Mouse (Mus musculus): Measurements from ENCODE around the gene Gga1.

Gene Gga1

DNA sequence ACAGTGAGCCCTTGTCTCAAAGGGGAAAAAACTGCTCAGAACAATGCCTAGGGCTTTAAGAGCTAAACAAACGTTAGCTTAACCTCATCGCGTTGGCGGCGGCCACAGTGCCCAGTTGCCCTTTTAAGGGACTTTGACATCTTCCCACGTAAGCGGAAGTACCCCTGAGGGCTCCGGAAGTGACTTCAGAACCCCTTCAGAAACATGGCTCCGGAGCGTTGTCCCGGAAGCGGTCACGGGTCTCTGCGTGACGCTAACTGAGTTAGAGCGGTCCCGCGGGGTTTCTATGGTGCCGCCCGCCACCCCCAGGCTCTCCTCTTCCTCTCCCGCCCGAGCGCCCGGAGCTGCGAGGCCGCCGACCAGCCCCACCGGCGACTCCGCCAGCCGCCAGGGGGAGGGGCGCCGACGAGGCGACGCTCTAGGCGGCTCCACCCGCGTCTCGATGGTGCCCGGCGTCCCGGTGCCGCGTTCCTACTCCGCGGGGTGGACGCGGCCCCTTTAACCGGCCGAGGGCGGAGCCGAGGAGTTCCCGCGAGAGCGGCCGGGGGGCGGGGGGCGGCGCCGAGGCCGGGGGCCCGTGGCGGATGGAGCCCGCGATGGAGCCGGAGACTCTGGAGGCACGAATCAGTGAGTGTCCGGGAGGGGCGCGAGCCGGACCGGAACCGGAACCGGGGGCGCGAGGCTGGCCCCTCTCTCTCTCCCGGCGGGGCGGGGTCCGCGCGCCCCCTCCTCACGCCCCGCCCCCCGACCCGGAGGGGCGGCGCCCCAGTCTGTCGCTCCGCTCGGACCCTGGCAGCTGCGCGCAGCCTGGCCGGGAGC lies at the start of gene Gga1:
Gga1 (plus strand) TSS at position 200 of the 819 bp plus-strand sequence.
- DNase-seq (ENCODE audit: low spot score) = peak; percentile 98

DNA sequence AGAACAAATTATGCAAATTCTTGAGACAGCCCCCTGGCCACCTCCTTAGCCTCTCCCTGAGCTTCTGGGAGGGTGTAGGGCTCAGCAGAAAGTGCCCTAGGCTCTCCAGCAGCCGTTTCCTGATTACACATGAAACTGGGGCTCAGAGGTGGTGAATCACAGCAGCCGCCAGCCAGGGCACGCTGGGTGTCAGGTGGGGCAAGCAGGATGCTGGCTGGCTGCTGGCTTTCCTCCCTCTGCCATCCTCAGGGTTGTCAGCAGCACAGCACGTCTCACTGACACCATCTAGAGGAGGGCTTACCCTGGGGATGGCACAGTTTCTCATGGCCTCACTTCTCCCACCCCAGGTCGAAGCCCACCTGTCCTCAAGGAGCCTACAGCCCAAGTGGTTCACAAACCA lies 48.7 kb upstream of the Gga1 start:
- no peak for DNase-seq (ENCODE audit: low spot score)

DNA sequence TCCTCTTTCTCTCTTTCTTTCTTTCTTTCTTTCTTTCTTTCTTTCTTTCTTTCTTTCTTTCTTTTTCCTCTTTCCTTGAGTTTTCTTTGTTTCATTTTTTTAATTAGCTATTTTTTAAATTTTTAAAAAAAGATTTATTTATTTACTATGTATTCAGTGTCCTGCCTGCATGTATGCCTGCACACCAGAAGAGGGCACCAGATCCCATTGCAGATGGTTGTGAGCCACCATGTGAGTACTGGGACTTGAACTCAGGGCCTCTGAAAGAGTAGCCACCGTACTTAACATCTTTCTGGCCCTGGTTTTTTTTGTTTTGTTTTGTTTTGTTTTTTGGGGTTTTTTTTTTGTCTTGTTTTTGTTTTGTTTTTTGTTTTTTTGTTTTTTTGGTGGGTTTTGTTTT lies 47.4 kb upstream of the Gga1 start:
- no peak for DNase-seq (ENCODE audit: low spot score)

DNA sequence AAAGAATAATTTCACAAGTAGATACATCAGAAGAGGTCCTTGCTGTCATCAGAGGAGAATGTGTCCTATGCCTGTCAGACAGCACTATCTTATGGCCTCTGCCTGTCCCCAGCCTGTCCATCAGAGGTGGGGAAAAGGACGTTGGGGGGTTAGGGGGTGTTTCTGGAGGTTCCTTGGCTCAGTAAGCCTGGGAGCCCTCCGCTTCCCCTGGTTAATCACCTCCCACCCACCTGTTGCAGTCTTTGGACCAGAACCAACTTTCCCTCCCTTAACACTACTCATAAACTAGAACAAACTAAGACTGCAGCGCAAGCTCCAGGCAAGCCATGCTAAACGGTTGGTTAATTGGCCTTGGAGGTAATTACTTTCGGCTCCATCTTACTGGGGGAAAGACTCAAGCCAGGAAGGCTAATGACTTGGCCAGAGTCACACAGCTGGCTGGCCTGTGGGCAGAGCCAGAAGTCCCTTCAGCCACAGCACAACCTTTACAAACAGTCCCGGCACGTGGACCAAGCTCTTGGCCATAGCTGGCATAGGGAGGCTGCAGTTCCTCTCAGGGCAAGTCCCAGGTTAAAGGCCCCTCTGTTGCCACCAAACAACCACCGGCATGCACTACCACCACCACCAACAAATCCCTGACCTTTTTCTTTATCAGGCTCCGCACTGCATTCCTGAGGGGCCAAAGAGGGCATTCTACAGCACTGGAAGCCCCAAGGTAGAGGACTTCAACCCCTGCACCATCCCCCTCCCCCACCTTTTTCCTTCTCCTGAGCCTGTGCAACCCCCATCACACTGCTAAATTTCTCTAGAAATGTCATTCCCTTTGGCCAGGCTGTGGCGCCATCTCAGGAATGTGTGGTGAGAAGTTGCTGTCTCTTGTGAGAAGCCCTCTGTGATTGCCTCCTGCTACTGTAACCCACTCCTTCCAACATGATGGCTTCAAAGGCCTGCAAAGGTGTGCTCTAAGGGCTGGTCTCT lies 46.0 kb upstream of the Gga1 start:
- DNase-seq (ENCODE audit: low spot score) = no peak

DNA sequence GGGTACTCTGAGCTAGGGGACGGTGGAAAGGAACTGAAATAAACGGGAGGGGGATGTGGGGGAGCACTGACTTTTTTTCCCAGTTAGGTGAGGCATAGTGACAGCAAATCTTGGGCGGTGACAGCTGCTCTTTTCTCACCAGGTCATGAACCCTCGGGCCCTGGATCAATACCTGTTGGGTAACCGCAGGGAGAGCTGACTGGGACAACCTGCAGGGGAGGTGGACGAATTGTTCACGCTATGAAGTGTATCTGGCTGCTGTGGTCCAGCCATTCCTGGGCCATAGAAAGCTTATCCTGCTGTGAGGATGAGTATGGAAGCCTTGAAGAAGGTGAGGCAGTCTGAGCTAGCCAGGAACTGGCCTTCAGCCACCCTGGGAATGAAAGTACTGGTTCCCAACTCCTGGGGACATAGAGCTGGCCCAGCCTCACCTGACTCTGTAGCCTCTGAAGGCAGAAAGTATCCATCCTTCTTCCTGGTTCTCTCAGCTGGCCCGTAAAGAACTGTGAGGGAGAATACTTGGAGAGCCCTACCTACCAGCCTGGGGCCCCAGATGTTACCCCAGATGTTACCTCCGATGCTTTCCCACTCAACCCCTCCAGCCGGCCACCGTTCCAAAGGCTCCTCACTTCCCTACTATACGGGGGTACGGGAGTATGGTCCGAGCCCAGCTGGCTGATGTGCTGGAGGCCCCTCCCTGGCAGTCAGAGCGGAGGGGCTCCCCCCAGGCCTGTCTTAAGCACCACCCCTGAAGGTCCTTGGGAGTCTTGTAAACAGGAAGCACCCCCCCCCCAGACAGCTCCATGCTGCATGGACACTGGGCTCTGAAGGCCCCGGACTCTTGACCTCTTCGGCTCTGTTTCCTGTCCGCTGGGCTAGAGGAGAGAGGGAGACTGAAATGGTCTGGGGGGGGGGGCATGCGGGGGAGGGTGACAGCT lies 45.0 kb upstream of the Gga1 start:
- DNase-seq (ENCODE audit: low spot score) = no peak

DNA sequence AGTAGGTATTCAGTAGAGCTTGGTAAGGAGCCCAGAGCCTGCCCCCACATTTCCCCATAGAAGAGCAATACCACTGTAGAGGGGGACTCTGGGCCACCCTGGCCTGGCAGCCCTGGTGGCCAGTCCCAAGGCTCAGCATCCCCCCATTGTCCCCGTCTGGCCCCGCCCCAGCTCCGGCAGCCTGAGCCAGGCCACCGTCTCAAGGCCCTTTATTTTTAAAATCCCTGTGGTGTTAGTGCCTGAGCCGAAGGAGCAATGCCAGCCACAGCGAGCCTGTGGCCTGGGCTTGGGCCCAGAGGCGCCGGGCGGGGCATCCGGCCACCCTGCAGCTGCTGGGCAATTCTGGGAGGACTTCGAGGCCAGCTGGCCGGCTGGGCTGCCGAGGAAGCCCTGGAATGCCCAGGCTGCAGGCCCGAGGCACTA lies 44.3 kb upstream of the Gga1 start:
- peak; percentile 55 for DNase-seq (ENCODE audit: low spot score)

DNA sequence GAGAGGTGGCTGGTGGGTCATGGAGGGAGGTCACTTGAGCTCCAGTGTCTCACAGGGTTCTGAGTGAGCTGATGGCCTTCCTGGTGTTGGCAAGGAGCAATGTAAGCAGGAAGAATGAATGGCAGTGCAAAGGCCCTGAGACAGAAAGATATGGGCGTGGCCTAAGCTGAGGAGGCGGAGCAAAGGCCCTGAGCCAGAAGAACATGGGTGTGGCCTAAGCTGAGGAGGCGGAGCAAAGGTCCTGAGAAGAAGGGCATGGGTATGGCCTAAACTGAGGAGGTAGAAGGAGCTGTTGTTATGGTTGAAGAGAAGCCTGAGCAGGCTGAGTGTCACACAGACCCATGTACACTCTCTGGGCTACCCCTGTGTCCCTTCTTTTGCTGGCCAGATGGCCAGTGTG lies 43.4 kb upstream of the Gga1 start:
- DNase-seq (ENCODE audit: low spot score) = no peak

DNA sequence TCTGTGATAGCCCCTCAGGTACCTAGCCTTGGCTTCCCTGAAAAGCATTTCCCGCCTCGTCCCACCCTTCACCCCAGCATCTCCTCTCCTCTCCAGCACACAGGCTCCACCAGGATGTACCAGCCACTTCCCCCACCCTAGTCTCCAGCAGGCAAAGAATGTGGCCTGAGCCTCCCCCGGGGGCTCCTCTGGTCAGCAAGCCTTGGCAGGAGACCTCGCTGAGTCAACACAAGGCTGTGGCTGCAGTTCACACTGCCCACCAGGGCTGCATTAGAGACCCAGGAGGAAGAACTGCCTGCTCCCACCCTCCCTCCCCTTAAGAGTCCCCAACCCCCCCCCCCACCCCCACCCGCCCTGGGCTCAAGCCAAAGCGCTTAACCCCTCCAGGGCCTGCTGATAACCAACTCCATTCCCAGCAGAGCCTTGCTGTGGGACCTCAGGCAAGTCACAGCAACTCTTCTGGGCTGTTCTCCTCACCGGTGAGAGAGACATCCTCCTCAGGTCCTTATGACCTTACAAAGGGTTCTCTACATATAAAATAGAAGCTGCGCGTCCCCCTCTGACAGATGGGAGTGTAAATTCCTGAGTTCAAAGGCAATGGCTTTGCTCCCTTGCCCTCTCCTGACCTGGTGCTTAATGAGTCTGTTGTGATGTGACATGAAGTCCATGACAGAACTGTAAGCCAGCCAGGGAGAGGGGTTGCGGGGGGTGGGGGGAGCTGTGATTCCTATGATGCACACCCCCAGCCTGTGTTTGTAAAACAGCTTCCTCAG lies 42.6 kb upstream of the Gga1 start:
- no peak for DNase-seq (ENCODE audit: low spot score)

DNA sequence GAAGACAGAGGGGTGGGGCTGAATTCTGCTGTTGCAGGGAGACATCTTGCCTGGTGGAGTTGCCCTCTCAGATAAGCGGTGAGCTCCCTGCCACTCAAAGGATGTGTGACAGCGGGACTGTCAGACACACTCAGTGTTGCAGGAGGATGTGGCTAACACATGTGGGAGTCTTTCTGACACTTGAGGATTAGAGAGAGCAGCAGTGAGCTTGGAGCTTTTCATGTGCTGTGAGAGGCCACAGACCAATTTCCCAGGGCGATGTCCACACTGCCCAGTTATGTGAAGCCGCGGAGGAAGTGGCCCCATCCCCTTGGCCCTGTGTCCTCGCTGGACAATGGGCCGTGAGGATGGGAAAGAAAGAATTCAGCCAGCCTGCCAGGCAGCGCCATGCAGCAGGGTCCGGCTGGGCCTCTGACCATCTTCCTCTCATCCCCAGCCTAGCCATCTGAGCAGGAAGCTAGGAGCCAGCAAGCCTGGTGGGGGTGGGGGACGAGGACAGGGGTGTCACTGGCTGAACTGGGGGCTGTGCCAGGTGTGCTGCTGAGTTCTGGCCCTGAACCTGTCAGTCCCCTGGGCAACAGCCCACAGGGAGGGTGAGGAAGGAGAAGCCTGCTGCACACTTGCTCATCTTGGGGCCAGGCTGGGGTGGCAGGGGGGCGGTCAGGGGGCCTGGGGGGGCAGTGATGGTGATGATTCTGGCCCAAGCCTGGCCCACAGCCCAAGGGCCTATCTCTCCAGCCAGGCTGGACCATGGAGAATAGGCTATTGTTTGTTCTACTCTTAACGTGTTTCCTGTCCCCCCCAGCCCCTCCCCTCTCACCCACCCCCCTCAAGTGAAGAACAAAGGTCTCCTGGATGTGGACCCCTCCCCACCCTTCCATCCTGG lies 41.5 kb upstream of the Gga1 start:
- DNase-seq (ENCODE audit: low spot score) = no peak

DNA sequence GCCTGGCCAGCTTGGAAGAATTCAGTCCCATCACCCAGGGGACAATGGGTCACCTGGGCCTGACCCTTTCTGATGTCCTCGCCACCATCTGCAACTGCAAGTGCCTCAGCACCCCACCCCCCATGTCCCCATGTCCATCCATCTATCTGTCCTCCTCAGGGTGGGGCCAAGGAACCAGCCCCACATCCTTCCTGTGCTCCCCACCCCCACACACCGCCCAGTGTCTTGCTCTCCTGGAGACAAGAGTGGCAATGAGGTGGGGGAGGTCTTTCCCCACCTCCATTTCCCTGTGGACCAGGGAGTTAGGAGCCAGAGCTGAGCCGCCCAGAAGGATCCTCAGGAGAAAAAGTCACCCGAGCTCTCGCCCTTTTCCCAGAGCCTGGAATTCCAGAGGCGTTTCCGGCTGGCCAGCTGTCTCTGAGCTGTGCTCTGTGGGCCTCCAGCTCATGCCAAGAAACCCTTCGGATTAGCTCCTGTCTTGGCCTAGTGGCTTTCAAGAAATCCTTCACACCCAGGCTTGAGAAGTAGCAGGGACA lies 40.8 kb upstream of the Gga1 start:
- no peak for DNase-seq (ENCODE audit: low spot score)

DNA sequence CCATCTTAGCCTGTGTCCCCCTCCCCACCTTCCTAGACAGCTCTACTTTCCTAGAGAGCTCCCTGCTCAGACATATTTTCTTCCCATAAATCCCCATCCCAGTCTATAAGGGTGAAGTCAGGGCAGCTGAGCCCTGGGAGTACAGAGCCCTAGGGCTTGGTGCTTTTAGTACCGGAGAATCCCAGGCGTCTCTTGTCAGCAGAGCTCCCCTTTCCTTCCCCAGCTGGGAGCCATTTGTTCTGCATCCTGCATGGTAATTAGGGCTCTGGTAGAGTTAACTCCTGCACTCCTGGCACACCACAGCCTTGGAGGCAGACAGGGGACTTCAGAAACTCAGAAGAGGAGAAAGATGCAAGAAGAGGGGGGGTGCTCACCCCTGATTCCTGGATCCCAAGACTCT lies 37.2 kb upstream of the Gga1 start:
- no peak for DNase-seq (ENCODE audit: low spot score)

DNA sequence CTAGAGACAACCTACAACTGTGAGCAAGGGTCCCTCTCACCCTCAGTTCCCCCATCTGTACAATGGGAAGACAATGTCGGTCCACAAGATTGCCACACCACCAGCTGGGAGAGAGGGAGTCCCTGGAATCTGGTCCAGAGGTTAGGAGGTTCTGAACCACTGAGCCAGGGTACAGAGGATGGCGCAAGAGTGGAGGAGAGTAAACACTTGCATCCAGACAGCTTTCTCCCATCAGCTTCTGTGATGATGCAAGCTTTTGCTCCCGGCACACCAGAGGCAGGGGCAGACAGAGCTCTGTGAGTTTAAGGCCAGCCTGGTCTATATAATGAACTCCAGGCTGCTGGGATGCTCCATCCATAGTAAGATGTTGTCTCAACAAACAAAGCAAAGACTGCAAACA lies 36.7 kb upstream of the Gga1 start:
- DNase-seq (ENCODE audit: low spot score) = no peak

DNA sequence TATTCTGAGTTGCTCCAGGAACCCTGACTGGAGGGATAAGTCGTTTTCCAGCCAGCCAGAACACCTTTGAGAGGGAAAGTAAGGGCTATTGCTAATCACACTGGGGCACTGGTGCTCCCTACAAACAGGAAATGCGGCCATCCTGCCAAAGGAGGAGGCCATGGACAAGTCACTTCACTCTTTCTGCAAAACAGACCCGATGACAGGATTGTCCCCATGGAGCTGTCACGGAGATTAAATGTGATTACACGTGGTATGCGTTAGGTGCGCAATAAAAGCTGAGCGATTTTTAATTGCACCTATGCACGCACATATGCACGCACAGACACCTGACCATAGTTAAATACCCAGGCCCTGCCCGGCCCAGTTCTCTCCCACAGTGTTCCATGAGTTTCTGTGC lies 36.2 kb upstream of the Gga1 start:
- DNase-seq (ENCODE audit: low spot score) = no peak

DNA sequence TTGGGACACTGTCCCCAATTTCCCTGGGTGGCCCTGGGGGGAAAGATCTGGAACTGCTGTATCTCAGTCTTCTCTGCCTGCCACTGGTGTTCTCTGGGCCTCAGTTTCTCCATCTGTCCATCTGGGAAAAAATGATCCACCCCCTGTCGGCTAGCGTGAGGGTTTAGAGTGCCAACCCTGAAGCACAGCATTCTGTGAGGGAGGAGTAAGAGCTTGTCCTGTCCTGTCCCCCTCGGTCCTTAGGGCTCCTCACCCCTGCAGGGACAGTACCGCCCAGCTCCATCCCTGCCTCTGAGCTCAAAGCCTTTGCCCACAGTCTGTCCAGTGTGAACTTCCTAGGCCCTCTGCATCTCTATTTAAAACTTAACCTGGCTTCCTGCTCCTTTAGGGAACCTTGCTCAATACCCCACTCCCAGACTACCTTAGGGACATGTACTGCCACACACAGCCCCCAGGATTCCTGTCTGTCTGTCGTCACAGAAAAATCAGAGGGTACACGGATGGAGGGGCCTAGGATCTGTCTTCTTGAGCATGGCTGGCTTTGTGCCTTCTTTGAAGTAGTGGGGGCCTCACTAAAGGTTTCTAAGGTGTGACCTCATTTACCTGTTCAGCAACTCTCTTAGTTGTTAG lies 35.7 kb upstream of the Gga1 start:
- no peak for DNase-seq (ENCODE audit: low spot score)

DNA sequence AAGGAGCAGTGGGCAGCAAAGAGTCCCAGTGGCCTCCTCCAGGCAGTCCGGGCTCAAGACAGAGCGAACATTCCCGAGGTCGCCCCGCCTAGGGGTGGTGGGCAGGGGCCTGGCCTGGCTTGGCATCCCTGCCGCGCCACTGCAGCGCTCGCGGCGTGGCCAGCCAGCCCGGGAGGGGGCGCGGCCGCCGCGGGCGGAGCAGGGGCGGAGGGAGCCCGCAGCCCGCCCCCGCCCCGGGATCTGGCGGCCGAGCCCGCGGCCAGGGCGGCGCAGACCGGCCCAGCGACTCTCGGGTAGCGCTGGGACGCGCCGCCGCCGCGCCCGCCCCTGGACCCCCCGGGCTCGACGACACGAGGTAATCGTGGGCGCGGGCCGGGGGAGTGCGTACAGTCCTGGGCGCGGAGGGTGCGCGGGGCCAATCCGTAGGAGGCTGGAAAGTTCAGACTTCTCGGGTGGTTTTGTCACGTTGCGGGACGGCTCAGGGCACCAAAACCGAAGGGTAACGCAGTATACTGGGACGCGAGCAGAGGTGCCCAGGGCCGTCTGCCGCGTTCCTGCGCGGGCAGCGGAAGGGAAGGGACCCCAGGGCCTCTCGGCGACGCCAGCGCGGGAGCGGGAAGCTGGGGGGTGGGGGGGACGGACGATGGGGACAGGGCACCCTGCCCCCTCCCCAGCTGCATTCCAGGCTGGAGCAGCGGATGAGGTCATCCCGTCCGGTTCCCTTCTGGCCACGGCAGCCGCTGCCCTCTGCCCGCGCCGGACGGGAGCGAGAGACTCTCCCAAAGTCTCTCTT lies 34.4 kb upstream of the Gga1 start, which contains the start of gene Cdc42ep1:
Cdc42ep1 (plus strand) TSS at position 254 of the 793 bp plus-strand sequence.
- peak; percentile 53 for DNase-seq (ENCODE audit: low spot score)

DNA sequence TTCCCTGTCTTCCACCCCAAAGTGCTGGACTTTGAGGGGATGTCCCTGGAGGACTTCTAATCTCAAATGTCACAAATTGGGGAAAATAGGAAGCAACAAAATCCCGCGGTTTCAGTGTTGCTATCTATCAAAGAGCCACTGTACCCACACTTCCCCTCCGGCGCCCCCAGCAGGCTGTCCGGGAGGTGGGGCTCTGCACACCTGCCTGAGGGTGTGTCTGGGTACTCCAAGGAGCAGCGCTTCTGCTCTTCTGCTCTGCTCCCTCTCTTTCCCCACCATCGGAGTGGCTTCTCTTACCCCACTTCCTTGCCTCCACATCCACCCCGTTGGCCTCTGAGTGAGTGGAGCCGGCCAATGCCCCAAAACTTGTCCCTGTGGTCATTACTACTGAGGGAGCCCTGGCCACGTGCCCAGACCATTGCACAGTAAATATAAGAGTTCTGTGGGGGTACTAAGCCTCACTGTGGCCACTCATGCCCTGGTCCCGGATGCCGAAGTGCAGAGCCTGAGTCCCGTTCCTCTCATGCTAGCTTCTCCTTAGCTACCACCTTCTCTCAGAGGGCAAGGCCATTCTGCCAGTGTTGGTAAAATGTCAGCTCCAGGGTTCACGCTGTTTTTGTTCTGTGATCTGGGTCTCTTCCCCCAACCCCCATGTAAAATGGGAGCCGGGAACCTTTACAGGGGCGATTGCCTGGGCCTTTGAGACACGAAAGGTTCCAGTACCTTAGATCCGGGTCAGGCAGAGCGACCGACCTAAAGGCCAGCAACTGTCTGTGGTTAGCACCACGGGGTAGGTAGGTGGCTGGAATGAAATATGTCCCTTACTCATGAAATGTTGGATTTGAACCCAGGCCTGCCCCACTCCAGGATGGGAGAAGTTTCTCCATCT lies 33.2 kb upstream of the Gga1 start:
- DNase-seq (ENCODE audit: low spot score) = no peak

DNA sequence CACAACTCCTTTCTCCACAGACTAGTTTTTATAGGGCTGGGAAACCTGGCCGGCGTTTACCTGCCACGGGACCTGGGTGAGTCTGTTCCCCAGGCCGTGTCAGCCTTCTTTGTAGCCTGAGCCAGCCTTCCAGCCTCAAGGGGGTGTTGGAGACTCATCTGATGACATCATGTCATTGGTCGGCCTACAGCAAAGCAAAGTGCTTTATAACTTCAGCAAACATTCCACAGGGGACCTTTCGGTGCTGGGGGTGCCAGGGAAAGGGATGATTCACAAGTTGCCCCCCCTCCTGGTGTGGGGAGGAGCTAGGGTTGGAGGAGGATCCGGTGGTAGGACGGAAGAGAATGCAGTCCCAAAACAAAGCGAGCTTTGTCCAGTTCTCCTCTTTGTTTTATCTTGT lies 32.2 kb upstream of the Gga1 start:
- DNase-seq (ENCODE audit: low spot score) = no peak

All from retina, embryonic 14.5 days (tissue).